Mouse (Mus musculus) liver, postnatal 0 days (tissue): ENCODE data around the gene Gm42878.

Experiments used
- CTCF ChIP-seq: sonication (generic); IDR thresholded peaks from 2 replicates; pipeline ENCODE4 v1.5.1; 2016; ENCODE audit warnings: antibody characterized with exemption, low read depth
- EP300 ChIP-seq: IDR thresholded peaks from 2 replicates; pipeline ENCODE4 v1.6.1; 2016; ENCODE audit warnings: antibody characterized with exemption, low read depth, mild to moderate bottlenecking

DNA sequence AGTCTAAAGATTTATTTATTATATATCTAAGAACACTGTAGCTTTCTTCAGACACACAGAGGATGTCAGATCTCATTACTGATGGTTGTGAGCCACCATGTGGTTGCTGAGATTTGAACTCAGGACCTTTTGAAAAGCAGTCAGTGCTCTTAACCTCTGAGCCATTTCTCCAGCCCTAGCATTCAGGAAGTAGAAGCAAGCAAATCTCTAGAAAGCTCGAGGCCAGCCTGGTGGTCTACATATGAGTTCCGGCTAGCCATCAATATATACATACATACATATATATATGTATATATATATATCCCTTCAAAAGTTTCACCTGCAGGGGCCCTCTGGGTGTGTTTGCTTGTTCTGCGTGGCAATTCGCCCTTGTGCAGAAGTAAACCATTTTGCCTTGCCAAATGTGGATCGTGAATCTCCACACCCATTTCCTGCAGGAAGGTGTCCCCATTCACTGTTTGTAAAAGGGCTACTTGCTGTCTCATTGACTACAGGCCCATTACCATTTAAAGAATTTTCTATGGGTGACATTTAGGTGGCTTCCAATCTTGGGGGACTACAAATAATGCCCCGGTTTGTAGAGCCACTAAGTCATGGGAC is 49.5 kb upstream of the Gm42878 start:
- TF ChIP-seq CTCF (no peak), EP300 (no peak)
